Mouse (Mus musculus): ENCODE measurements around the gene Gpsm3. TPM values are rescaled to one million over a fixed set of nuclear protein-coding genes. Genes with fewer than 3 reads are reported as not detected.

The Gpsm3 gene
- total RNA-seq, 2 experiments from 2014 or later: 4.6 to 5.3 TPM

DNA sequence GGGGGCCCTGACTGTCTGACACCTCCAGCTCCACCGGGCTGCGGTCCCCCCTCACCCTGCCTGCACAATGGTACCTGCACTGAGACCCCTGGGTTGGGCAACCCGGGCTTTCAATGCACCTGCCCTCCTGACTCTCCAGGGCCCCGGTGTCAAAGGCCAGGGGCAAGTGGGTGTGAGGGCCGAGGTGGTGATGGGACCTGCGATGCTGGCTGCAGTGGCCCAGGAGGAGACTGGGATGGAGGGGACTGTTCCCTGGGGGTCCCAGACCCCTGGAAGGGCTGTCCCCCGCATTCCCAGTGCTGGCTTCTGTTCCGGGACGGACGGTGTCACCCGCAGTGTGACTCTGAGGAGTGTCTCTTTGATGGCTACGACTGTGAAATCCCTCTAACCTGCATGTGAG, 7.1 kb upstream of the Gpsm3 start:
- DNase-seq (ENCODE audit: low spot score in 2 of 2): no peak

DNA sequence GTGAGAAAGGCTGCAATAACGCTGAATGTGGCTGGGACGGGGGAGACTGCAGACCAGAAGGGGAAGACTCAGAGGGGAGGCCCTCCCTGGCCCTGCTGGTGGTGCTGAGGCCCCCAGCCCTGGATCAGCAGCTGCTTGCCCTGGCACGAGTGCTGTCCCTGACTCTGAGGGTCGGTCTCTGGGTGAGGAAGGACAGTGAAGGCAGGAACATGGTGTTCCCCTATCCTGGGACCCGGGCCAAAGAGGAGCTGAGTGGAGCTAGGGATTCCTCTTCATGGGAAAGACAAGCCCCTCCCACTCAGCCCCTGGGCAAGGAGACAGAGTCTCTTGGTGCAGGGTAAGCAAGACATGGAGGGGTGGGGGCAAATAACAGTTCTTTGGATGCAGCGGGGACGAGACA, 6.2 kb upstream of the Gpsm3 start:
- DNase-seq (ENCODE audit: low spot score in 2 of 2): no peak

DNA sequence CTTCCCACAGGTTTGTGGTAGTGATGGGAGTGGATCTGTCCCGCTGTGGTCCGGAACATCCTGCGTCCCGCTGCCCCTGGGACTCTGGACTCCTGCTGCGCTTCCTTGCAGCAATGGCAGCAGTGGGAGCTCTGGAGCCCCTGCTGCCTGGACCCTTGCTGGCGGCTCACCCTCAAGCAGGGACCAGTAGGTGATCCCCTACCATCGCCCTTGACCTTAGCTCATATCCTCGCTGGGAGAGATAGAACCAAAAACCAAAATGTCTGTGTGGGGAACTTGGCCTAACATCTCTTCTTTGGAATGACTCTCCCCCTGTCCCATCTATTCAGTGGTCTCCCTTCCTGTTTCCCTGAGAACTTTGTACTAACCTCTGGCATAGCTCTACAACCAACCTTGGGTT, 5.8 kb upstream of the Gpsm3 start:
- no peak for DNase-seq (ENCODE audit: low spot score in 2 of 2)

DNA sequence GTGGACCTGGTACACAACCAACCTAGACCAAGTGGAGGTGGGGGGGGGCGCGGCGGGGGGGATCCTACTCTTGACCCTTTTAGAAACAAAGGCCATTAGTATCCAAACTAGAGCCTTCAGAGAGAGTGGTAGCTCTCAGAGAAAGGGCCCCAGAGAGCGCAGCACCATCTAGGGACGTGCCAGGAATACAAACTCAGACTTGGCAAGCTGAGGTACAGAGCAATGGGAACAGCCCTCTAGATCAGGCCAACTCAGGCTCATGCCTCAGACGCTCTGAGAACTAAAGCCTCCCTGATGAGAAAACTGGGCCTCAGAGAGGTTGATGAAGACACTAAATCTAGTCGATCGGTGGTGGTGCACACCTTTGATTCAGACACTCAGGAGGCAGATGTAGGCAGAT, 4.5 kb upstream of the Gpsm3 start:
- DNase-seq (ENCODE audit: low spot score in 2 of 2): no peak

- DNase-seq (ENCODE audit: low spot score in 2 of 2): no peak
Measured at GRCm38 (mm10) chr17:34585877-34586771, 3.5 kb upstream of the Gpsm3 start.

DNA sequence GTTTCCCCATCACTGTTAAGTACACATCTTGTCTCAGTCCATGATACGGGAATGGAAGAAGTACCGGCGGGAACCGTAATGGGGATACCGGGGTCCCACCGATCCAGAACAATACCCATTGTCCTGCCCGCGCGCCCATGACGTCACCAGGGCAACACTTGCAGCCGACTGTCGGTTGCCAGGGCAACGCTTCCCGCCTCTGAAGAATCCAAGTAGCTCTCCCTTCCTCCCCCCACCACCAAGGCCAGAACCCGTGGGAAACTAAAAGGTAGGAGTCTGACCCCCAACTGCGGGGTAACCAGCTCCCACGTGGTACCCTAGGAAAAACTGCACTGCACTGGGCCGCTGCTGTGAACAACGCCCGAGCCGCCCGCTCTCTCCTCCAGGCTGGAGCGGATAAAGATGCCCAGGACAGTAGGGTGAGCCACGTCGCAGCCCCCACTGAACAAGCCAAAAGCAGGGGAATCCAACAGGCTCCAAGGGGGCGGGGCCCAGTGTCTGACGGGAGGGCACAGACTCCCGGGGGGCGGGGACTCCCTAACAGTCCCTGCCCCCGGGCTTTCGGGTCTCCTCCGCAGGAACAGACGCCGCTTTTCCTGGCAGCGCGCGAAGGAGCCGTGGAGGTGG, 2.7 kb upstream of the Gpsm3 start:
- DNase-seq (ENCODE audit: low spot score in 2 of 2): peak; percentile 74 to 91

- peak; percentile 97 to 98 for DNase-seq (ENCODE audit: low spot score in 2 of 2)
Measured at GRCm38 (mm10) chr17:34587423-34587811, 2.2 kb upstream of the Gpsm3 start.

GRCm38 (mm10) chr17:34587814-34588213, 1.8 kb upstream of the Gpsm3 start:
- DNase-seq (ENCODE audit: low spot score in 2 of 2): no peak

DNA sequence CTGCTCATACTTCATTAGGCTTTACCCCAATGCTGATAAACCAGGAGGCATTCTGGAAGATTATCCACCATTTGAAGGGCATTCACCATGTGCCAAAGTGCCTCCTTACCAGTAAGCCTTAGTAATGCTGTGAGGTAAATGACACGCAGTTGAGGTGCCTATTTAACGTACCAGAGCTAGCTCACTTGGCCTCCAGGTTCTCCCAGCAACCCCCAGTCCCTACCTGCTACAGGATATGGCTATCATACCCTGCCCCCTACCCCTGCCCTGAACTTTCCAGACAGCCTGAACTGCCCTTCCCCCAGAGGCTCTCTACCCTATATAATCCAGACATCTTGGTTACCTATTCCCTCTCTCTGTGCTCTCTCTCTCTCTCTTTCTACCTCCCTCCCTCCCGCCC, 839 bp upstream of the Gpsm3 start:
- no peak for DNase-seq (ENCODE audit: low spot score in 2 of 2)

DNA sequence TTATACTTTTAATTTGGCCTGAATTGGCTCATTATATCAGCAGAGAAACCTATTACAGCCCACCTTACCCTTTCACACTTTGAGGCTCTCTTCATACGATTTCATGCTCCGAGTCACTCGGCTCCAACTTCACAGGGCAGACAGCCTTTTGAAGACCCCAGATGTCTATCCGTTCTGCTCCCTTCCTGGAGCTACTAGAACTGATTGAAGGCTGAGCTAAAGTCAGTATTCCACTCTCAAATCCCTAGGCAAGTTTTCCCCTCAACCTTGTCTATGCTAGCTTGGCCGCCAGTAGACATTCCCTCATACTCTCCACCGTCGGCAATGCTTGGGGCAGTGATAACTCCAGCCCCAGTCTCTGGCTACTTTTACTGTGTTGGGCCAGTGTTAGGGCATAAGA, 400 bp upstream of the Gpsm3 start:
- DNase-seq (ENCODE audit: low spot score in 2 of 2): no peak

GRCm38 (mm10) chr17:34590154-34590987, 765 bp downstream of the Gpsm3 start:
- DNase-seq (ENCODE audit: low spot score in 2 of 2): no peak

DNA sequence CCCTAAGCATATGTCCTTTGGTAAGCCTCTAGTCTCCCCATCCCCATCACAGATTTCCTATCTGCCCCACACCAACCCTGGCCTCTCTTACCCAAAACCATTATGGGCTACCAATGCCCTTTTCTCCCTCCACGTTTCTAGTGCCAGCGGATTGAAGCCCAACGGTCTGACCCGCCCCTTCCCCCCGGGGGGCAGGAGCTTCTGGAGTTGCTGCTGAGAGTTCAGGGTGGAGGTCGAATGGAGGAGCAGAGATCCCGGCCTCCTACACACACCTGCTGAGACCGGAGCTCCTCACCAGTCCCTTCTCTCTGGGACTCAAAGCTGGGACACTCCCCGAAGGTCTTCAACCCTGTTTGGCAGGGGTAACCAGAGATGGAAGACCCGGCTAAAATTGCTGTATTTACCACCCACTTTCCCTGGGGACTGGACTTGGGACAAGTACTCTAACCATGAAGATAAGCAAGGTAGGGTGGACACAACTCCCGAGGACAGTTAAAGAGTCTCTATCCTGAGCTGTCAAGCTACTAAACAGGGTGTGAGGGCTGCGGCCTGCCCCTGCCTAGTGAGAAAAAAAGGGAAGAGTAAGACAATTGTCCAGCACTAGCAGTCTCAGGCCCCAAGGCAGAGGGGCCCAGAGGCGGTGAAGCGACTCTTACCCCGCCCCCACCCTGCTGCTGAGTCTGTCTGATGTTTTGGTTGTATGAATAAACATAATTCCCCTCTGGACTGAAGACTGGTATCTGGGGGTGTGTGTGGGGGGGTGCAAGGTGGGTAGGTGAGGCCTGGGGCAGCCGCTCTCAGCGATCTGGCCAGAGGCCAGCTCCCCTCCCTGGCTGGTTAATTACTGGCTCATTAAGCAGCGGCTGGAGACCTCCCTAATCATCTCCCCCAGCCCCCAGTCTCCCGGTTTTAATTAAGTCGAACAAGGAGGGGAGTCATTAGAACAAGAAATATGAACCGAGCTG, 1.7 kb downstream of the Gpsm3 start, which contains the start of gene Pbx2:
Gene Pbx2, plus strand, starts transcription at position 238 of the 965 bp plus-strand sequence.
- peak in 1 of 2 experiments; percentile 35 for DNase-seq (ENCODE audit: low spot score in 2 of 2)

DNA sequence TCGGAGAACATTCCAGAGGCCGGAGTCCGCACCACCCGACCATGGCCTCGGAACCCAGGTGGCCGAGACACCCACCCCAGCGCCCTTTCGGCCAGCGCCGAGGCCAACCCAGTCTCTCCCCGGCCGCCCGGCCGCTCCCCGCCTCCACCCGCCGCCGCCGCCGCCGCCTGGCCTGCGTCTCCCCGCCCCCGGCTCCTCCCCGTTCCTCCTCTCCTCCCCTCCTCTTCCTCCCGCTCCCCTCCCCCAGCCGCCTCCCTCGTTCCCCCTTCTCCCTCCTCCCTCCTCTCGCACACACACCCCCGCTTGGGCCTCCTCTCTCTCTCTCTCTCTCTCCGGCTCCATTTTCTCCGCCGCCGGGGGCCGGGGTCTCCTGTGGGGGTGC, 2.4 kb downstream of the Gpsm3 start:
- DNase-seq (ENCODE audit: low spot score in 2 of 2): peak; percentile 89 to 94

DNA sequence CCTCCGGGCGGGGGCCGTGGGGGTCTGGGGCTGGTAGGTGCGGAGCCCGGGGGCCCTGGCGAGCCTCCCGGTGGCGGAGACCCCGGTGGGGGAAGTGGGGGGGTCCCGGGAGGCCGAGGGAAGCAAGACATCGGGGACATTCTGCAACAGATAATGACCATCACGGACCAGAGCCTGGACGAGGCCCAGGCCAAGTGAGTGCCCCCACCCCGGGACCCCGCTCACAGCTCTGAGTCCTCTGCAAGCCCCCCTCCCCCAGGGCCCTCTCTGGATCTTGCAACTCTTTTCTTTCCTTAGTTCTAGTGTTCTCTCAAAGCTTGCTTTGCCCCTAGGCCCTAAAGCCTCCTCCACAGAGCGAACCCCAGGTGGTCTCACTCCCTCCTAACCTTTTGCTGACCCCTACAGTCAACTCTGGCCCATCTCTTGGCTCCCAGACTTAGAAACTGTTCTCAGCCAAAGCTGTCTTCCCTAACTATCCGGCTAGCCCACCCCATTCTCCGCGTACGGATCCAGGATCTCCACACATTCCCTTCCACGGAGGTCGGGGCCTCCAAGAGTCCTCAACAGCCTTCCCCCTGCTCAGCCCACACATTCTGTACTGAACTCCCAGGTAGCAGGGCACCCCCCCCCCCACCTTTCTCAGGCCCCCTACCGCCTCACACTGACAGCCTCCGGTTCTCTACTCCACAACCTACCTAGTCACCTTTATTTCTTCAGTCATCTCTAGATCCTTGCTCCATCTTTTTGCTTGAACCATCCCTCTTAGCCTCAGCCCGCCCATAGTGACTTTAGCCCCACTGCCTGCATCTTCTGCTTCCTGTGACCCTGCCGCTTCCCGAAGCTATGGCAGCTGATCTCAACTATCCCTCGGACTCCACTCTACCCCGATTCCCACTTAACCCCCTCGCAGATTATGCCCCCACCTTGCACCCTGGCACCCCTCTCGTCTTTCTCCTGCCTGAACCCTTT, 3.3 kb downstream of the Gpsm3 start:
- DNase-seq (ENCODE audit: low spot score in 2 of 2): peak in 1 of 2 experiments; percentile 44

GRCm38 (mm10) chr17:34593752-34594525, 4.3 kb downstream of the Gpsm3 start:
- peak in 1 of 2 experiments; percentile 55 for DNase-seq (ENCODE audit: low spot score in 2 of 2)

GRCm38 (mm10) chr17:34596098-34596497, 6.5 kb downstream of the Gpsm3 start:
- DNase-seq (ENCODE audit: low spot score in 2 of 2): no peak

- no peak for DNase-seq (ENCODE audit: low spot score in 2 of 2)
Measured at GRCm38 (mm10) chr17:34597566-34598095, 8.0 kb downstream of the Gpsm3 start, which contains the start of gene Ager. TSS of gene Ager (plus strand) at chr17:34597862.

DNA sequence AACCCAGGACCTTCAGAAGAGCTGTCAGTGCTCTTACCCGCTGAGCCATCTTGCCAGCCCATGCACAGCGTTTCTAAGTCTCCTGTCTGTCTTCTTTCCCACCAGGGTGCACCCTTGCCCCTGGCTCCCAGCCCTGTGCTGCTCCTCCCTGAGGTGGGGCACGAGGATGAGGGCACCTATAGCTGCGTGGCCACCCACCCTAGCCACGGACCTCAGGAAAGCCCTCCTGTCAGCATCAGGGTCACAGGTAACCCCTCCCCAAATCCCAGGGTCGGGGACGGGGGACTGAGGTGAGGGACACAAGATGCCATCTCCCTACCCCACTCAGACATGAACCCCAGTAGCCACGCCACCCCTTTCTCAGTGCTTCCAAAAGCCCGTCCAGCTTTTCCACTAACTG, 10.3 kb downstream of the Gpsm3 start:
- DNase-seq (ENCODE audit: low spot score in 2 of 2): no peak

Measured in gastrocnemius, postnatal 4 days (tissue).